Mouse (Mus musculus) bone marrow, adult 2 months (tissue): Measurements from ENCODE around the gene Apoa2.

Source experiments
- CTCF ChIP-seq: fragments of 200-500 bp; IDR thresholded peaks from 2 replicates; pipeline ENCODE4 v1.5.1; 2011; ENCODE audit warnings: low read length, control low read depth; ENCODE audit not compliant: control insufficient read depth, insufficient read depth
- POLR2A ChIP-seq: fragments of 200-500 bp; IDR thresholded peaks from 2 replicates; pipeline ENCODE4 v1.6.1; 2011; ENCODE audit warnings: low read depth, mild to moderate bottlenecking, control low read depth, low read length, borderline replicate concordance; ENCODE audit not compliant: control insufficient read depth

GRCm38 (mm10) chr1:171251594-171252324, 26.9 kb downstream of the Apoa2 start:
- no peak for TF ChIP-seq CTCF
- no peak for TF ChIP-seq POLR2A
